Mouse (Mus musculus) spleen, postnatal 10 days (tissue): ENCODE results near the gene Lsamp.
A peak's percentile ranks its signal among the peaks of the same experiment; 100 is the strongest.

Source experiments
- DNase-seq, 2 experiments: peaks; one replicate each; pipeline ENCODE4 v3.0.0; 2021 to 2022; ENCODE audit warnings: low spot score in 2 of 2

Gene Lsamp

GRCm38 (mm10) chr16:40271859-40272258 is 287.7 kb downstream of the Lsamp start:
- DNase-seq: no peak

GRCm38 (mm10) chr16:40290132-40290531 is 306.0 kb downstream of the Lsamp start:
- DNase-seq: no peak

- no peak for DNase-seq
Measured at GRCm38 (mm10) chr16:40294296-40294882, 310.2 kb downstream of the Lsamp start.

GRCm38 (mm10) chr16:40295240-40295639 is 311.1 kb downstream of the Lsamp start:
- DNase-seq: no peak

GRCm38 (mm10) chr16:40307666-40308065 is 323.5 kb downstream of the Lsamp start:
- DNase-seq: no peak

- DNase-seq: no peak
Measured at GRCm38 (mm10) chr16:40316199-40316598, 332.0 kb downstream of the Lsamp start.

GRCm38 (mm10) chr16:40324811-40325210 is 340.6 kb downstream of the Lsamp start:
- DNase-seq: no peak

GRCm38 (mm10) chr16:40328249-40328820 is 344.2 kb downstream of the Lsamp start:
- no peak for DNase-seq

- DNase-seq: no peak
Measured at GRCm38 (mm10) chr16:40369677-40370076, 385.5 kb downstream of the Lsamp start.

GRCm38 (mm10) chr16:40371291-40371690 is 387.1 kb downstream of the Lsamp start:
- no peak for DNase-seq

- no peak for DNase-seq
Measured at GRCm38 (mm10) chr16:40375314-40375713, 391.2 kb downstream of the Lsamp start.

GRCm38 (mm10) chr16:40377129-40377799 is 393.1 kb downstream of the Lsamp start:
- DNase-seq: no peak

- no peak for DNase-seq
Measured at GRCm38 (mm10) chr16:40392106-40392505, 407.9 kb downstream of the Lsamp start.

- DNase-seq: no peak
Measured at GRCm38 (mm10) chr16:40399531-40399930, 415.4 kb downstream of the Lsamp start.

GRCm38 (mm10) chr16:40434280-40434679 is 450.1 kb downstream of the Lsamp start:
- DNase-seq: no peak

GRCm38 (mm10) chr16:40436415-40436814 is 452.3 kb downstream of the Lsamp start:
- no peak for DNase-seq

- no peak for DNase-seq
Measured at GRCm38 (mm10) chr16:40437879-40438278, 453.7 kb downstream of the Lsamp start.

- no peak for DNase-seq
Measured at GRCm38 (mm10) chr16:40438876-40439275, 454.7 kb downstream of the Lsamp start.

- no peak for DNase-seq
Measured at GRCm38 (mm10) chr16:40446587-40446986, 462.4 kb downstream of the Lsamp start.

GRCm38 (mm10) chr16:40463411-40464058 is 479.4 kb downstream of the Lsamp start:
- no peak for DNase-seq

- peak in 1 of 2 experiments; percentile 12 for DNase-seq
Measured at GRCm38 (mm10) chr16:40466596-40466995, 482.4 kb downstream of the Lsamp start.

GRCm38 (mm10) chr16:40470946-40471345 is 486.8 kb downstream of the Lsamp start:
- DNase-seq: no peak

- no peak for DNase-seq
Measured at GRCm38 (mm10) chr16:40471967-40472366, 487.8 kb downstream of the Lsamp start.
